Mouse (Mus musculus) embryonic facial prominence, embryonic 14.5 days (tissue): ENCODE measurements around the gene Usp44. TPM values are rescaled to one million over a fixed set of nuclear protein-coding genes. Genes with fewer than 3 reads are reported as not detected.

Experiments
- ATAC-seq: fragments of 200-750 bp; cut with Nextera tagmentation; 2 replicates; pipeline ENCODE4 v1.8.0; 2017; ENCODE audit warnings: low read depth, moderate number of reproducible peaks, moderate TSS enrichment
- DNase-seq: peaks from one replicate; pipeline ENCODE4 v3.0.0-alpha.2; 2015; ENCODE audit warnings: low spot score
- H3K27ac ChIP-seq: fragments of 300-500 bp; sonication (generic); replicated peaks from 2 replicates; pipeline ENCODE4 v1.5.1; 2014; ENCODE audit warnings: low read depth, mild to moderate bottlenecking, low read length, moderate library complexity
- H3K27me3 ChIP-seq: fragments of 300-500 bp; sonication (generic); replicated peaks from 2 replicates; pipeline ENCODE4 v1.6.1; 2014; ENCODE audit warnings: low read length; ENCODE audit not compliant: control insufficient read depth, insufficient read depth
- H3K36me3 ChIP-seq: fragments of 300-500 bp; sonication (generic); 2 replicates; pipeline ENCODE4 v1.6.1; 2014; ENCODE audit warnings: low read length, mixed read lengths; ENCODE audit not compliant: control insufficient read depth, insufficient read depth
- H3K4me1 ChIP-seq: fragments of 300-500 bp; sonication (generic); 2 replicates; pipeline ENCODE4 v1.6.1; 2014; ENCODE audit warnings: antibody characterized with exemption, low read length; ENCODE audit not compliant: control insufficient read depth, insufficient read depth
- H3K4me2 ChIP-seq: fragments of 300-500 bp; sonication (generic); 2 replicates; pipeline ENCODE4 v1.6.1; 2014; ENCODE audit warnings: low read depth, mild to moderate bottlenecking, low read length, moderate library complexity, mixed read lengths
- H3K4me3 ChIP-seq: fragments of 300-500 bp; sonication (generic); 2 replicates; pipeline ENCODE4 v1.5.1; 2014; ENCODE audit warnings: low read depth, mild to moderate bottlenecking, low read length
- H3K9ac ChIP-seq: fragments of 300-500 bp; sonication (generic); 2 replicates; pipeline ENCODE4 v1.6.1; 2014; ENCODE audit warnings: low read depth, mild to moderate bottlenecking, low read length, moderate library complexity, mixed read lengths
- H3K9me3 ChIP-seq: fragments of 300-500 bp; sonication (generic); 2 replicates; pipeline ENCODE4 v1.6.1; 2016; ENCODE audit warnings: low read length; ENCODE audit not compliant: control insufficient read depth
- WGBS: fragments of 180-500 bp; shearing (Covaris S2); extraction: QIAGEN DNeasy Blood & Tissue Kit; methylation state at CpG from one replicate; pipeline ENCODE4 v1.1.7; 2014; 5-methylcytosine and 5-hydroxymethylcytosine counted together
- polyA plus RNA-seq: library from polyadenylated mRNA; unstranded; fragments of >200 nt; fragmentation: Nextera tagmentation; extraction: Ambion mirVana; gene quantifications from 2 replicates; pipeline ENCODE4 v1.2.1, GENCODE M21; 2014

Usp44 gene
- polyA plus RNA-seq, 1 experiment from 2014 or later = 0.63 TPM

DNA sequence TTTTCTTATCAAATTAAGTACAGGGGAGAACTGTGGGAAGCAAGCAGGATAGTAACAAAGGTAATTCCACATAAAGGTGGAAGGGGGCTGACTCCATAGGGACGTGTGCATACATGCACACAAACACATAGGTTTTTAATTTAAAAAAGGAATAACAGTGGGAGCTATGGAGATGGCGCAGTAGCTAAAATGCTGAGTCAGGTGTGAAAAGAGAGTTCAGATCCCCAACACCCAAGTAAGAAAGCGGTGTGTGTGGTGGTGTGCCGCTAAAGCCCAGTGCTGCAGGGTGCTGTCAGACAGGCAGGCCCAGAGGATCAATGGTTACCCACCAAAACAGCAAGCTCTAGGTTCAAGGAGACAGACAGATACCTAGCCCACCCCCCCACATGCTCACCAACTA lies 47.4 kb downstream of the Usp44 start:
- H3K4me3 ChIP-seq = no peak overlapping the region
- H3K36me3 ChIP-seq = peaks cover 58% of the 10 kb centered on the region
- 95% methylated on average over 4 of the region's 4 CpGs for WGBS
- ATAC-seq (no peak), DNase-seq (no peak)
- no peak overlapping the region for H3K27ac ChIP-seq
- no peaks in the 10 kb centered on the region for H3K9me3 ChIP-seq
- no peaks in the 10 kb centered on the region for H3K4me1 ChIP-seq
- no peak overlapping the region for H3K9ac ChIP-seq
- no peaks in the 10 kb centered on the region for H3K27me3 ChIP-seq
- H3K4me2 ChIP-seq = no peak overlapping the region

DNA sequence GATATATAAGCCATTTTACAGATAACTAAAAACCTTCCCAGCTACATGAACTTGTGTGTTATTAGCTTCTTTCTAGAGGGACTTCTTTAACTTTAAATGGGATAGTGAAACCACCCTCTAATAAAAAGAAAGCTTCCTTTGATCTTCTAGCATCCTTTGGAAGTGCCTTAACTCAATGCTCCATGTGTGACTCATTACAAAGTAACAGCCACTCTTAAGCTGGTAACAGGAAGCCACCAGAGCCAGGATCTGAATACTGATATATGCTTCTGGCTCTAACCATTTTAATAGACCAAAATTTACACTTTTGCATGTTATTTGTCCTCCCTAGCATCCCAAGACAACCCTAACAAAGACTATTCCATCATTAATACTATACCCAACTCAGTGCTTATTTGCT lies 50.6 kb downstream of the Usp44 start:
- Histone ChIP-seq H3K9ac (no peak overlapping the region), H3K9me3 (no peaks in the 10 kb centered on the region), H3K27me3 (no peaks in the 10 kb centered on the region), H3K4me3 (no peak overlapping the region), H3K27ac (no peak overlapping the region), H3K4me2 (no peak overlapping the region), H3K4me1 (no peaks in the 10 kb centered on the region), H3K36me3 (peaks cover 63% of the 10 kb centered on the region)
- no peak for ATAC-seq
- DNase-seq = no peak

DNA sequence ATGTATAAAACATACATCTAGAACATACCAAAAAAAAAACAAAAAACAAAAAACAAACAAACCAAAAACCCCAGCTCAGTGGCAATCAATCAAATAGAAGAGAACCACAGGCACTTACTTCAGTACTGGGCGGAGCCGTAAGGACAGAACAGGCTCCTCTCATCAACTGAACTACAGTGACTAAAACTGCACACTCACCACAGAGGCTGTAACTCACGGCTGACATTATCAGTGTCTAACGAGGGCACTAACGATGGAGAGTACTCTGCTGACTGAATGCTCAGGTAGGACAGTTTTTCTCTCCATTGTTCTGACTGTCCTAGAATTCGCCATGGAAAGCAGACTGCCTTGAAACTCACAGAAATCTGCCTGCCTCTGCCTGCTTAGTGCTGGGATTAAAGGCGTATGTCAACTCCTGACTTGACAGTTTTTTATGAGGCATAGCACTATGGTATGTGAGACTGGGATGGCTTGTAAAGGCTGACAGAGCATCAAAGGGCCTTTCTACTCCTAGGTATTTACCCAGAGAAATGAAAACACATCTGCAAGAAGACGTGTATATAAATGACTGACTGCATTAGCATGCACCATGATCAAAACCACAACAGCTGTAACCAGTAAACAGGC lies 51.5 kb downstream of the Usp44 start:
- WGBS = 83% methylated on average over 8 of the region's 8 CpGs
- Histone ChIP-seq H3K4me2 (no peak overlapping the region), H3K9me3 (no peaks in the 10 kb centered on the region), H3K27me3 (no peaks in the 10 kb centered on the region), H3K4me3 (no peak overlapping the region), H3K36me3 (peaks cover 62% of the 10 kb centered on the region), H3K4me1 (peaks cover under 1% of the 10 kb centered on the region; the same call in 1 of the 2 replicates), H3K9ac (no peak overlapping the region), H3K27ac (no peak overlapping the region)
- ATAC-seq (no peak), DNase-seq (no peak)

DNA sequence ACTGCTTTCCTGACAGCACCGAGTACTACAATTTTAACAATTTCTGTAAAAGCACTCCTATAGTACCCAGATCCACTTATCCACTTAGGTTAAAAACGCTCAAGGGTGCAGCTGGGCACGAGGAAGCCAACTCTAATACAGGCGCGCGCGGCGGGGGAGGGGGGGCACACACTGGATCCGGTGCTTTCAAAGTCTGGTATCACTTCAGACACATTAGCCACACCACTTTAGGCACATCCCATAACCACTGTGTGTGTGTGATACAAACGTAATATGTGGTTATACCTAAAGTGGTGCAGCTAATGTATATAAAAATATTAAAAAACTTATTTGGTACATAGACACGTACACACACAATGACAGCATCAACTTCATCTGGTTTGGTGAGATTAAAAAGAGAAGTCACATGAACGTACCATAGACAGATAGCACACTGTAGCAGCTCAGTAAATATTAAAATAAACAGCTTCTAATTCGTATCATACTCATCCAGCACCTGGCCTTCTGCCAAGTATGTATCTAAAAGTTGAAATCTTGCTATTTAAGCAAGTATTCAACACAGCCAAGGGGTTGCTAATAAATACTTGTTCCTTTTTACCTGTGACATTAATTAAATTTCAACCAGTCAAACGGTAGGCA lies 54.6 kb downstream of the Usp44 start:
- Histone ChIP-seq H3K9ac (no peak overlapping the region), H3K27ac (no peak overlapping the region), H3K27me3 (no peaks in the 10 kb centered on the region), H3K36me3 (peaks cover 37% of the 10 kb centered on the region), H3K4me3 (no peak overlapping the region), H3K4me1 (peaks cover 9% of the 10 kb centered on the region), H3K4me2 (no peak overlapping the region), H3K9me3 (no peaks in the 10 kb centered on the region)
- ATAC-seq (no peak), DNase-seq (no peak)
- 84% methylated on average over 14 of the region's 14 CpGs for WGBS

DNA sequence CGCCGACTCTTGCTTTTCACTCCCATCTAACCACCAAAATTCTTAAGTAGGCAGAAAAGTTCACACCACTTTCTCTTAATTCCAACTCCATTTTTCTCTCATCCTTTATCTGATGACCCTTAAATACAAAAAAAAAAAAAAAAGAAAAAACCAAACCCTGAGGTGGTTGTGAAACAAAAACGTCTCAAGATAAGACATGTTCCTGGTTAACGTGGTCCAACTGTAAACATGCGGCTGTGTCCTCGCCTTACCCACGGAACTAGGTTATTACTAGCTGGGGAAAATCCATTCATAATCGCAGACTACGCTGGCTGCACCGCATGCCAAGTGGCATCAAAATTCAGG lies 57.2 kb downstream of the Usp44 start:
- WGBS = 15% methylated on average over 10 of the region's 10 CpGs
- peaks cover 33% of the 10 kb centered on the region for H3K36me3 ChIP-seq
- H3K9me3 ChIP-seq = no peaks in the 10 kb centered on the region
- DNase-seq (no peak), ATAC-seq (no peak)
- H3K4me2 ChIP-seq = peak overlapping the region; percentile 90
- peaks cover 9% of the 10 kb centered on the region for H3K4me1 ChIP-seq
- H3K9ac ChIP-seq = peak overlapping the region; percentile 94
- H3K27me3 ChIP-seq = no peaks in the 10 kb centered on the region
- no peak overlapping the region; the same call in 1 of the 2 replicates for H3K27ac ChIP-seq
- H3K4me3 ChIP-seq = peak overlapping the region; percentile 93

DNA sequence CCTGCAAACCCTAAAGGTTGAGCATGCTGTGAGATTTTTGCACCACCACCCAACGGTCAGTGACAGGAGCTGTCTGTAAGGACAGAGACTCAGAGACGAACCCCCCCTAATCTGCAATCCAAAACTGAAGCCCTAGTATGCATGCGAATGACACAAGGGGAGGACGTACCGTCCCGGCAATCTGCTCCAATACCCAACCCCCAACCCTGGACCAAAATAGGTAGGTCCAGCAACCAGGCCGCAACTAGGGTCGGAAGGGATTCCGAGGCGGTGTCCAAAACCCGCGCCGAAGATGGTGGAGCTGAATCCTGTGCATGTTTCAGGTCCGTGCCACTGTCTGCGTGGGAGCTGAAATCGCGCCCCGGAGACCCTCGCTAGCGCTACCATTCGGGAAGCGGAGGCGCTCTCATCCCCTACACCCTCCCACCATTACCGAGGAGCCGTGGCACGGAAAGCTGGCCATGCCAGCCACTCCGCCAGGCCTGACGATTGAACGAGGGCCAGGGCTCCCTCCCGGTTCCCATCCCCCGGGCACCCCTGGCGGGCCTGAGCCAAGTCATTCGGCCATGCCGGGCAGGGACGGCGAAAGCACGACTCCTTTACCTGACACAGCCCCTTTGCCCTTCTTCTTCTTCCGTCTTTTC lies 57.7 kb downstream of the Usp44 start:
- peak overlapping the region; percentile 90 for H3K4me2 ChIP-seq

DNA sequence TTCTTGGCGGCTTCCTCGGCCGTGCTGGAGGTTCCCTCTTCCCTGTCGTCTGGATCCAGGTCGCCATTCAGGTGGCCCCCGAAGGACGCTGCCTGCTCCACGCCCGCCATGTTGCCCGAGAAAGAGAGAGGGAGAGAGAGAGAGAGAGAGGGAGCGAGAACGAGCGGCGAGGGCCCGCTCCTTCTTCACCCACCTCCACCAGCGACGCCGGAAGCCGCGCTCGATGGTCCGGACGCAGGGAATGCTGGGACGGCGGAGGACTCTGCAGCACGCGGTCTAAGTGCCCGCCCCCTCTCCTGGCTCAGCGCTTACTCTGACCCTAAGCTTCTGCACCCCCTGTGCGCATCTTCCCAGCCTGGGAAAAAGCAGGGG lies 58.2 kb downstream of the Usp44 start:
- WGBS = under 1% methylated on average over 24 of the region's 30 CpGs
- peak; percentile 96 for DNase-seq
- ATAC-seq = peak; percentile 99
- peak overlapping the region; percentile 87 for H3K27ac ChIP-seq
- H3K36me3 ChIP-seq = peaks cover 24% of the 10 kb centered on the region
- no peaks in the 10 kb centered on the region for H3K9me3 ChIP-seq
- H3K9ac ChIP-seq = peak overlapping the region; percentile 94
- no peaks in the 10 kb centered on the region for H3K27me3 ChIP-seq
- peak overlapping the region; percentile 90 for H3K4me2 ChIP-seq
- peak overlapping the region; percentile 93 for H3K4me3 ChIP-seq
- H3K4me1 ChIP-seq = peaks cover 9% of the 10 kb centered on the region

More for the DNA sequence above, 57.7 kb downstream of the Usp44 start:
- Histone ChIP-seq H3K36me3 (peaks cover 29% of the 10 kb centered on the region), H3K4me3 (peak overlapping the region; percentile 93), H3K27ac (peak overlapping the region; percentile 87), H3K9me3 (no peaks in the 10 kb centered on the region), H3K9ac (peak overlapping the region; percentile 94), H3K27me3 (no peaks in the 10 kb centered on the region), H3K4me1 (peaks cover 9% of the 10 kb centered on the region)
- ATAC-seq (peak; percentile 62), DNase-seq (peak; percentile 24)
- 2% methylated on average over 34 of the region's 38 CpGs for WGBS

DNA sequence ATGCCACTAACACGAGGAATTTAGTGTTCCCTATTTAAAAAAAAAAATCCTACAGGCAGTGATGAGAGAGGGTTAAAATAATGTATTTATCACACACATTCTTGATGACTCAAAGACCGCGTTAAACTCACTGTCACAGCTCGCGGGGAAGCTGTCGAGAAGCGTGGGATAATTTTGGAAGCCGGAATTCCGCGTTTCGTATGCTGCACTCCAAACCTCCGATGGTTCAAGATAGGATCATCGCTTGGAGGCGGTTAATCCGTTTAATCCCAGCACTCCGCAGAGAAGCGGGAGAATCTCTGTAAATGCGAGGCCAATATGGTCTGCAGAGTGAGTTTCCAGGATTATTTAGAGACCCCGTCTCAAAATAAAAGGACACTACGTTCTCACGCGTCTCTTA lies 58.6 kb downstream of the Usp44 start:
- H3K9me3 ChIP-seq = no peaks in the 10 kb centered on the region
- H3K9ac ChIP-seq = peak overlapping the region; percentile 65
- WGBS = 1% methylated on average over 22 of the region's 22 CpGs
- no peaks in the 10 kb centered on the region for H3K27me3 ChIP-seq
- DNase-seq = peak; percentile 45
- peaks cover 20% of the 10 kb centered on the region for H3K36me3 ChIP-seq
- H3K4me1 ChIP-seq = peaks cover 9% of the 10 kb centered on the region
- peak overlapping the region; percentile 90 for H3K4me2 ChIP-seq
- peak overlapping the region; percentile 87; the same call in 1 of the 2 replicates for H3K27ac ChIP-seq
- H3K4me3 ChIP-seq = peak overlapping the region; percentile 93
- no peak for ATAC-seq
